Mouse (Mus musculus) left cerebral cortex, adult 18-20 months (tissue): ENCODE measurements at regions not wholly inside any gene's neighbourhood (a gene's known extent, or its start where the extent isn't known, plus 50 kb on each side); places are given as distances from the start of the nearest gene placed in this dataset.
"Not testable (repeated sequence)": the region's sequence is repeated elsewhere in the genome, so short reads cannot be mapped to it uniquely, and the experiment has no call there.

Source experiments
- DNase-seq, 2 experiments: peaks; one replicate each; pipeline ENCODE4 v3.0.0; 2021 to 2022; ENCODE audit warnings: low spot score in 2 of 2, mixed read lengths in 1 of 2

DNA sequence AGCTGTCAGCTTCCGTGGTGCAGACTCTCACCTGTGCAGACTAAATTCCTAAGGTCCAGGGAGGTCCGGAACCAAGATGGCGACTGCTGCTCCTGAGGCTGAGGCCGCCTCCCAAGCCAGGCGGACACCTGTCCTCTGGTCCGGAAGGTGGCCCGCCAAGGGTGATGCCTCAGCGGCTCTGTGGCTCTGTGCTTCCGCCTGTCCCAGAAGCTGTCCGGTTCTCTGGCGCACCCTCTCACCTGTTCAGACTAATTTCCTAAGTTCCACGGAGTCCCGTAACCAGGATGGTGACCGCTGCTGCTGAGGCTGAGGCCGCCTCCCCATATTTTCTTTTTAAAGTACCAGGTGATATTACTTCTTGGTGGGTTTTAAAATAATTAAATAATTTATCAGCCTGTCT lies 65.4 kb upstream of the B3galnt2 start:
- not testable (repeated sequence) for DNase-seq

- peak; percentile 95 to 99 for DNase-seq
These were observed 64.8 kb upstream of the B3galnt2 start for GRCm38 (mm10) chr13:13889297-13890120.

- not testable (repeated sequence) for DNase-seq
These were observed 52.1 kb upstream of the B3galnt2 start for GRCm38 (mm10) chr13:13902186-13902585.
